Mouse (Mus musculus) E14TG2a.4 (cell line): Measurements from ENCODE around the gene Dupd1.
"Not testable (repeated sequence)": the region's sequence is repeated elsewhere in the genome, so short reads cannot be mapped to it uniquely, and the experiment has no call there.

ENCODE experiments used
- H3K27me3 ChIP-seq: 2 replicates; pipeline ENCODE4 v1.6.1; 2014; ENCODE audit warnings: low read length, control low read depth; ENCODE audit not compliant: insufficient read depth
- H3K36me3 ChIP-seq: 2 replicates; pipeline ENCODE4 v1.6.1; 2014; ENCODE audit warnings: low read length, control low read depth; ENCODE audit not compliant: insufficient read depth
- H3K4me1 ChIP-seq: replicated peaks from 2 replicates; pipeline ENCODE4 v1.6.1; 2014; ENCODE audit warnings: low read depth, low read length, control low read depth
- H3K4me3 ChIP-seq: replicated peaks from 2 replicates; pipeline ENCODE4 v1.5.1; 2014; ENCODE audit warnings: mild to moderate bottlenecking, low read length
- H3K9me3 ChIP-seq: 2 replicates; pipeline ENCODE4 v1.6.1; 2014; ENCODE audit warnings: low read length, control low read depth
- CTCF ChIP-seq: conservative IDR thresholded peaks from 2 replicates; pipeline ENCODE4 v1.5.1; 2014; ENCODE audit warnings: low read length
- NANOG ChIP-seq: IDR thresholded peaks from 2 replicates; pipeline ENCODE4 v1.6.1; 2014; ENCODE audit warnings: borderline replicate concordance, low read length, mixed read lengths
- POU5F1 ChIP-seq: IDR thresholded peaks from 2 replicates; pipeline ENCODE4 v1.6.1; 2014; ENCODE audit warnings: low read length, borderline replicate concordance

The Dupd1 gene

GRCm38 (mm10) chr14:21674471-21674870, 39.9 kb downstream of the Dupd1 start:
- Histone ChIP-seq H3K36me3 (peaks cover 32% of the 10 kb centered on the region), H3K4me1 (peaks cover 59% of the 10 kb centered on the region), H3K4me3 (no peak overlapping the region), H3K9me3 (no peaks in the 10 kb centered on the region), H3K27me3 (no peaks in the 10 kb centered on the region; the same call in 1 of the 2 replicates)
- TF ChIP-seq CTCF (no peak), POU5F1 (no peak), NANOG (no peak)

DNA sequence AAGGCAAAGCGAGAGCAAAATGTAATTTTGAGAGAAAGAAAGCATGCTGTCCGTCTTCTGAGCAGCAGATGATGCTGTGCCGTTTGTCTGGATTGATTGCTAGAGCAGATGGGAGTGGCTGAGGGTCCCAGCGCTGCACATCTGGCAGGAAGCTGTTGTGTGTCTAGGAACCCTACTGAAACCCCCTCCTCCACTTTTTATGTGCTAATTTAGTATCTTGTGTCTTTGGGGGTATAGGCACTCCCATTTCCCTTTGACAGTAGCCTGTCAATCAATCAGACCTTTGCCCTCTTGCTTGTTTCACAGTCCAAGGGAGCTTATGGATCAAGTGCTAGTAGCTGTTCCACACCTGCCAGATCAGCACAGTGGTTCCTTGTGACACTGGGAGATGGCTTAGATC, 41.3 kb downstream of the Dupd1 start:
- Histone ChIP-seq H3K4me1 (peaks cover 73% of the 10 kb centered on the region), H3K27me3 (no peaks in the 10 kb centered on the region), H3K4me3 (no peak overlapping the region), H3K9me3 (no peaks in the 10 kb centered on the region), H3K36me3 (peaks cover 46% of the 10 kb centered on the region)
- TF ChIP-seq NANOG (no peak), POU5F1 (no peak), CTCF (no peak)

- not testable (repeated sequence) for H3K9me3 ChIP-seq, H3K27me3 ChIP-seq
- Histone ChIP-seq H3K36me3 (peaks cover 71% of the 10 kb centered on the region), H3K4me1 (peaks cover 91% of the 10 kb centered on the region), H3K4me3 (peak overlapping the region; percentile 50)
These were observed 43.9 kb downstream of the Dupd1 start for GRCm38 (mm10) chr14:21670422-21671006.

DNA sequence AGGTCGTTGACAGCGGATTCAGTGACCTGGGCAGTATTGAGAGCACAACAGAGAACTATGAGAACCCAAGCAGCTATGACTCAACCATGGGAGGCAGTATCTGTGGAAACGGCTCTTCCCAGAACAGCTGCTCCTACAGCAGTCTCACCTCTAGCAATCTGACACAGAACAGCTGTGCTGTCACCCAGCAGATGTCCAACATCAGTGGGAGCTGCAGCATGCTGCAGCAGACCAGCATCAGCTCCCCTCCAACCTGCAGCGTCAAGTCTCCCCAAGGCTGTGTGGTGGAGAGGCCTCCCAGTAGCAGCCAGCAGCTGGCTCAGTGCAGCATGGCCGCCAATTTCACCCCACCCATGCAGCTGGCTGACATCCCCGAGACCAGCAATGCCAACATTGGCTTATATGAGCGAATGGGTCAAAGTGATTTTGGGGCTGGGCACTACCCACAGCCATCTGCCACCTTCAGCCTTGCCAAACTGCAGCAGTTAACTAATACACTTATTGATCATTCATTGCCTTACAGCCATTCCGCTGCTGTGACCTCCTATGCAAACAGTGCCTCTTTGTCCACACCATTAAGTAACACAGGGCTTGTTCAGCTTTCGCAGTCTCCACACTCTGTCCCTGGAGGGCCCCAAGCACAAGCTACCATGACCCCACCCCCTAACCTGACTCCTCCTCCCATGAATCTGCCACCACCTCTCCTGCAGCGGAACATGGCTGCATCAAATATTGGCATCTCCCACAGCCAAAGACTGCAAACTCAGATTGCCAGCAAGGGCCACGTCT, 44.5 kb downstream of the Dupd1 start:
- Histone ChIP-seq H3K27me3 (no peaks in the 10 kb centered on the region), H3K4me3 (peak overlapping the region; percentile 50), H3K9me3 (no peaks in the 10 kb centered on the region), H3K4me1 (peaks cover 86% of the 10 kb centered on the region), H3K36me3 (peaks cover 74% of the 10 kb centered on the region)
- TF ChIP-seq NANOG (no peak), POU5F1 (no peak), CTCF (no peak)

GRCm38 (mm10) chr14:21669218-21669617, 45.2 kb downstream of the Dupd1 start:
- H3K36me3 ChIP-seq: peaks cover 80% of the 10 kb centered on the region
- no peaks in the 10 kb centered on the region for H3K9me3 ChIP-seq
- TF ChIP-seq CTCF (no peak), NANOG (no peak), POU5F1 (no peak)
- H3K4me1 ChIP-seq: peaks cover 86% of the 10 kb centered on the region
- H3K4me3 ChIP-seq: no peak overlapping the region
- no peaks in the 10 kb centered on the region for H3K27me3 ChIP-seq

- H3K4me3 ChIP-seq: no peak overlapping the region
These were observed 51.8 kb downstream of the Dupd1 start for GRCm38 (mm10) chr14:21662465-21663142.

GRCm38 (mm10) chr14:21659652-21660051, 54.7 kb downstream of the Dupd1 start:
- Histone ChIP-seq H3K36me3 (peaks cover 99% of the 10 kb centered on the region), H3K4me3 (no peak overlapping the region)
- TF ChIP-seq CTCF (peak; percentile 44), NANOG (no peak)

More at GRCm38 (mm10) chr14:21662465-21663142, 51.8 kb downstream of the Dupd1 start:
- H3K9me3 ChIP-seq: no peaks in the 10 kb centered on the region
- peaks cover 83% of the 10 kb centered on the region for H3K4me1 ChIP-seq
- H3K27me3 ChIP-seq: no peaks in the 10 kb centered on the region
- TF ChIP-seq POU5F1 (no peak), NANOG (no peak), CTCF (no peak; the same call in 1 of the 2 replicates)
- peaks cover 98% of the 10 kb centered on the region for H3K36me3 ChIP-seq

DNA sequence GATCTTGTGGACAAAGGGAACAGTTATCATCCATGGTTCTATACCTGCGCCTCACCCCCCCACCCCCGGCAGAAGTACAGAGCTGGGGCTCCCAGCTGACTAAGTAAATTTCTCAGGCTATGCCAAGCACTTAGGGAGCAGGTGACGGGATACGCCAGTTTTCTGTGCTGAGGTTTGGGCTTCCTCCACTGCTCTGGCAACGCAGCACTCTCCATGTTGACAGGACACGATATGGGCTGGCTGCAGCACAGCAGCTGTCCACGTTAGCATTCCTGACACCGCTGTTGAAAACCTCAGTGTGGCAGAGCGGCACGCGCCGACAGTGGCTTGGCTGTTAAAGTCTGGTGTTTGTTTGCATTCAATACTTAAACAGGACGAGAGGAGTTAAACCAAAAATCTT, 55.2 kb downstream of the Dupd1 start:
- TF ChIP-seq CTCF (no peak), NANOG (0 out of 2 replicates have a peak, but pooled peaks have one; percentile 6), POU5F1 (no peak)
- Histone ChIP-seq H3K4me1 (peaks cover 97% of the 10 kb centered on the region), H3K27me3 (no peaks in the 10 kb centered on the region), H3K4me3 (no peak overlapping the region), H3K9me3 (no peaks in the 10 kb centered on the region), H3K36me3 (peaks cover 99% of the 10 kb centered on the region)

More at GRCm38 (mm10) chr14:21659652-21660051, 54.7 kb downstream of the Dupd1 start:
- H3K4me1 ChIP-seq: peaks cover 97% of the 10 kb centered on the region
- no peaks in the 10 kb centered on the region for H3K9me3 ChIP-seq
- no peaks in the 10 kb centered on the region for H3K27me3 ChIP-seq

GRCm38 (mm10) chr14:21653813-21654212, 60.6 kb downstream of the Dupd1 start:
- no peak for TF ChIP-seq POU5F1
- TF ChIP-seq CTCF: no peak
- no peak for TF ChIP-seq NANOG
- Histone ChIP-seq H3K4me1 (peaks cover 73% of the 10 kb centered on the region), H3K9me3 (no peaks in the 10 kb centered on the region), H3K36me3 (peaks cover 98% of the 10 kb centered on the region), H3K4me3 (no peak overlapping the region), H3K27me3 (no peaks in the 10 kb centered on the region)
